Mouse (Mus musculus): ENCODE data around the gene 1700067K01Rik. TPM values are rescaled to one million over a fixed set of nuclear protein-coding genes. Genes with fewer than 3 reads are reported as not detected.
A peak's percentile ranks its signal among the peaks of the same experiment; 100 is the strongest.

The 1700067K01Rik gene
- polyA plus RNA-seq, 1 experiment from 2014 or later: 0.89 TPM

DNA sequence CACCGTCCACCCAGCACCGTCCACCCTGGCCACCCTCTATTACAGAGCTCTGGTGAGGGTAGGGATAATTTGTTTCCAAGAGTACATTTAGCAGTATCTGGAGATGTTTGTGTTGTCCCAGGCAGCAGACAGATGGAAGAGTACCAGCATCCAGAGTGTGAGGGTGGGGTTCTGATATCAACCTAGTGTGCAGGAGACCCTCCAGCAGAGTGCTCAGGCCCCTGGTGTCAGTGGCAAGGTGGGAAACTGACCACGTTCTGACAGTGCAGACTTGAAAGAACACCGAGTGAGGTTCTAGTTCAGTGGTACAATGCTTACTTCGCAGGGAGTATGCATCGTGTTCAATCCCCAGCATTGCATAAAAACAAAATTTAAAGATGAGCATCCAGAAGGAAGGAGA is 29.6 kb upstream of the 1700067K01Rik start:
- no peaks in the 10 kb centered on the region for H3K27me3 ChIP-seq (ENCODE audit: control insufficient read depth, insufficient read depth, low read length)
- peak overlapping the region; percentile 94 for H3K4me2 ChIP-seq (ENCODE audit: low read depth, low read length)
- peaks cover 25% of the 10 kb centered on the region for H3K4me1 ChIP-seq (ENCODE audit: control insufficient read depth, insufficient read depth, low read length)
- no peak overlapping the region; the same call in 1 of the 2 replicates for H3K27ac ChIP-seq (ENCODE audit: low read length)
- peak overlapping the region; percentile 94 for H3K4me3 ChIP-seq (ENCODE audit: low read length)
- H3K36me3 ChIP-seq (ENCODE audit: control insufficient read depth, insufficient read depth): peaks cover 23% of the 10 kb centered on the region
- H3K9ac ChIP-seq (ENCODE audit: low read length): no peak overlapping the region; the same call in 1 of the 2 replicates
- no peaks in the 10 kb centered on the region for H3K9me3 ChIP-seq (replicated peaks; ENCODE audit: control insufficient read depth, low read length)
- WGBS: 73% methylated on average over 6 of the region's 6 CpGs
- no peak for ATAC-seq (replicated peaks; ENCODE audit: extremely low read depth, insufficient read depth, low FRiP score)

DNA sequence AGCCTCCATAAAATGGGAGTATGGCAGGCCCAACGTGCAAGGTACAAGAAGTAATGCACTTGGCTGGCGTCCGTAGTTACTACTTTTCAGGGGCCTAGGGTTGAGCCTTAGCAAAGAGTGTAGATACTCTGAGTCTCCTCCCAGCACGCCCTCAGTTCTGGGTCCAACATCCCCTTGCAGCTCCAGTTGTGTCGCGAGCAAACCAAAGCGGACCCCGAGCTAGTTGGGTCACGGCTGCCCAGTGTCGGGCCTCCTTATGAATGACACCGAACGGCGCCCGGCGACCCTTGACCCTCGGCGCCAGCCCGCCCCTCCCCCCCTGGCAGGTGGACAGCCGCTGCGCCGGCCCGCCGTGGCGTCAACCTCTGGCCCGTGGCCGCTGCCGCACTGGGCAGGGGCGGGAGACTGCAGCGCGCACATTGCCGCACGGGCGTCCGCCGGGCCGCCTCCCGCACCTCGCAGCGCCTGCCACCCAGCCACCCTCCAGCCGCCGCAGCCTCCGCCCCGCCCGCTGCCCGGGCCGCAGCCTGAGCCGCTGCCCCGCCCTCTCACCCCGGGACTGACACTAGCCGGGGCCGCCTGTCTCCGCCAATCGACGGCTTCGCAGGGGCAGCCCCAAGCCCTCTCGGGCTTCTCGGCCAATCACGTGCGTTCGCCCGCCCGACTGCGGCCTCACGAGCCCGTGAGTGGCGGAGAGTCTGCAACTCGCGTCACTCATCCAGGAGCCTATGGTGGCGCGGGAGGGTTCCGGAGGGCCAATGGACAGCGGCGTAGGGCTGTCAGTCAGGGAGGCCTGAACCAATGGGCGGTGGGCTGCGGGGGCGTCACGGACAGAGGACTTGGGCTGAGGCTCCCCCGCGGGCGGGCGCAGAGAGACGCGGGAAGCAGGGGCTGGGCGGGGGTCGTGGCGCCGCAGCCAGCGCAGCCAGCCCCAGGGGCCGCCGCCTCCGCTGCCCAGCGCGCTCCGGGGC is 28.9 kb upstream of the 1700067K01Rik start, which contains the start of gene Prkaca:
Prkaca (plus strand) TSS at position 844 of the 971 bp plus-strand sequence.
- H3K27me3 ChIP-seq (ENCODE audit: control insufficient read depth, insufficient read depth, low read length): no peaks in the 10 kb centered on the region
- under 1% methylated on average over 81 of the region's 94 CpGs for WGBS

DNA sequence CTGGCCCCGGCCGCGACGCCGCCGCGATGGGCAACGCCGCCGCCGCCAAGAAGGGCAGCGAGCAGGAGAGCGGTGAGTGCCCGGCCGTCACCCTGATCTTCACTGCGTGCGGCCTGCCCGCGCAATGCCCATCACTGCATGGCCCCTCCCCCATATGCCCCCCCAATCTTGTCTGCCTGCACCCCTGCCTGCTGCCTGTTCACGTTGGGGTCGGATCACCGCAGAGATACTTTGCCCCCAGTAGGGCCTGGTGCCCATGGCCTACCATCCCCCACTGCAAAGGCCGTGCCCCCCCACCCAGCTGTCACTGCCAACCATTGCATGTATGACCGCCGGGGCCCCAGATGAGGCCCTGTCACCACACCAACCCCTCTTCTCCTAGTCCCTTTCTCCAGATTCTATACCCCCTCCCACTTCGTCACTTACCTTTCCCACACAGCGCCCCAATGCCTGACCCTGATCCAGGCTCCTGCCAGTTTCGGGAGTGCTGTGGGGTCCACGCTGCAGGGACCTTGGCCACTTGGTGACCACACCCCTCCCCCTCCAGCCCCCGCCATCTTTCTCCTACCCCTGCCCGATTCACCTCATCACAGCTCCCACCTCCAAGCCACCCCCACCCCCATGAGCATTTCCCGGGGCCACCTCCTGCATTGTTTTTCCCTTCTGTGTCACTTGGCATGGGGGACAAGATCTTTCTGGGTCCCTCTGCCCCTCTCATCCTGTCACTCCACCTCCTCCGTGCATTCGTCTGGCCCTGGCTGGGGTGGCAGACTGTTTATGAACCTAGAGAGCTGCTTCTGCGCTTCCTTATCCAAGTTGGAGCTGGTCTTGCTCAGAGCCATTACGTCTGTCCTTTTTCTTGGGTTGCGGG is 27.9 kb upstream of the 1700067K01Rik start:
- Histone ChIP-seq H3K36me3 (ENCODE audit: control insufficient read depth, insufficient read depth) (peaks cover 8% of the 10 kb centered on the region), H3K9me3 (replicated peaks; ENCODE audit: control insufficient read depth, low read length) (no peaks in the 10 kb centered on the region), H3K27ac (ENCODE audit: low read length) (peak overlapping the region; percentile 85), H3K27me3 (ENCODE audit: control insufficient read depth, insufficient read depth, low read length) (no peaks in the 10 kb centered on the region), H3K9ac (ENCODE audit: low read length) (peak overlapping the region; percentile 97), H3K4me3 (ENCODE audit: low read length) (peak overlapping the region; percentile 94), H3K4me2 (ENCODE audit: low read depth, low read length) (peak overlapping the region; percentile 75), H3K4me1 (ENCODE audit: control insufficient read depth, insufficient read depth, low read length) (peaks cover 42% of the 10 kb centered on the region)
- WGBS: 2% methylated on average over 37 of the region's 37 CpGs
- ATAC-seq (replicated peaks; ENCODE audit: extremely low read depth, insufficient read depth, low FRiP score): peak; percentile 2

More for the DNA sequence above, 28.9 kb upstream of the 1700067K01Rik start, which contains the start of gene Prkaca:
- Histone ChIP-seq H3K9ac (ENCODE audit: low read length) (peak within 1 kb of the TSS; percentile 97), H3K27ac (ENCODE audit: low read length) (peak within 1 kb of the TSS; percentile 85), H3K4me1 (ENCODE audit: control insufficient read depth, insufficient read depth, low read length) (peaks cover 33% of the 10 kb centered on the region), H3K9me3 (replicated peaks; ENCODE audit: control insufficient read depth, low read length) (no peaks in the 10 kb centered on the region), H3K36me3 (ENCODE audit: control insufficient read depth, insufficient read depth) (peaks cover 18% of the 10 kb centered on the region), H3K4me3 (ENCODE audit: low read length) (peak within 1 kb of the TSS; percentile 94), H3K4me2 (ENCODE audit: low read depth, low read length) (peak within 1 kb of the TSS; percentile 94)
- peak; percentile 99 for ATAC-seq (replicated peaks; ENCODE audit: extremely low read depth, insufficient read depth, low FRiP score)

- H3K9ac ChIP-seq (ENCODE audit: low read length): peak overlapping the region; percentile 97
- peaks cover 4% of the 10 kb centered on the region; the same call in 1 of the 2 replicates for H3K36me3 ChIP-seq (ENCODE audit: control insufficient read depth, insufficient read depth)
- H3K4me1 ChIP-seq (ENCODE audit: control insufficient read depth, insufficient read depth, low read length): peaks cover 53% of the 10 kb centered on the region
- 41% methylated on average over 4 of the region's 4 CpGs for WGBS
- no peaks in the 10 kb centered on the region for H3K27me3 ChIP-seq (ENCODE audit: control insufficient read depth, insufficient read depth, low read length)
- no peak for ATAC-seq (replicated peaks; ENCODE audit: extremely low read depth, insufficient read depth, low FRiP score)
- H3K4me3 ChIP-seq (ENCODE audit: low read length): peak overlapping the region; percentile 94
- H3K9me3 ChIP-seq (replicated peaks; ENCODE audit: control insufficient read depth, low read length): no peaks in the 10 kb centered on the region
- H3K4me2 ChIP-seq (ENCODE audit: low read depth, low read length): peak overlapping the region; percentile 75
- H3K27ac ChIP-seq (ENCODE audit: low read length): peak overlapping the region; percentile 85
These were observed 26.8 kb upstream of the 1700067K01Rik start for GRCm38 (mm10) chr8:83974521-83974920.

GRCm38 (mm10) chr8:83976101-83976630 is 25.1 kb upstream of the 1700067K01Rik start:
- H3K9ac ChIP-seq (ENCODE audit: low read length): no peak overlapping the region
- H3K4me3 ChIP-seq (ENCODE audit: low read length): no peak overlapping the region
- no peak overlapping the region for H3K27ac ChIP-seq (ENCODE audit: low read length)
- H3K9me3 ChIP-seq (replicated peaks; ENCODE audit: control insufficient read depth, low read length): no peaks in the 10 kb centered on the region
- H3K27me3 ChIP-seq (ENCODE audit: control insufficient read depth, insufficient read depth, low read length): no peaks in the 10 kb centered on the region
- 68% methylated on average over 4 of the region's 4 CpGs for WGBS
- no peak for ATAC-seq (replicated peaks; ENCODE audit: extremely low read depth, insufficient read depth, low FRiP score)
- peaks cover under 1% of the 10 kb centered on the region; the same call in 1 of the 2 replicates for H3K36me3 ChIP-seq (ENCODE audit: control insufficient read depth, insufficient read depth)
- H3K4me2 ChIP-seq (ENCODE audit: low read depth, low read length): no peak overlapping the region
- peaks cover 63% of the 10 kb centered on the region for H3K4me1 ChIP-seq (ENCODE audit: control insufficient read depth, insufficient read depth, low read length)

GRCm38 (mm10) chr8:83976779-83977350 is 24.4 kb upstream of the 1700067K01Rik start:
- Histone ChIP-seq H3K27ac (ENCODE audit: low read length) (peak overlapping the region; percentile 99), H3K36me3 (ENCODE audit: control insufficient read depth, insufficient read depth) (peaks cover 7% of the 10 kb centered on the region), H3K4me1 (ENCODE audit: control insufficient read depth, insufficient read depth, low read length) (peaks cover 59% of the 10 kb centered on the region), H3K9ac (ENCODE audit: low read length) (no peak overlapping the region), H3K4me2 (ENCODE audit: low read depth, low read length) (no peak overlapping the region), H3K4me3 (ENCODE audit: low read length) (no peak overlapping the region), H3K27me3 (ENCODE audit: control insufficient read depth, insufficient read depth, low read length) (no peaks in the 10 kb centered on the region), H3K9me3 (replicated peaks; ENCODE audit: control insufficient read depth, low read length) (no peaks in the 10 kb centered on the region)
- ATAC-seq (replicated peaks; ENCODE audit: extremely low read depth, insufficient read depth, low FRiP score): no peak
- WGBS: 82% methylated on average over 5 of the region's 5 CpGs

DNA sequence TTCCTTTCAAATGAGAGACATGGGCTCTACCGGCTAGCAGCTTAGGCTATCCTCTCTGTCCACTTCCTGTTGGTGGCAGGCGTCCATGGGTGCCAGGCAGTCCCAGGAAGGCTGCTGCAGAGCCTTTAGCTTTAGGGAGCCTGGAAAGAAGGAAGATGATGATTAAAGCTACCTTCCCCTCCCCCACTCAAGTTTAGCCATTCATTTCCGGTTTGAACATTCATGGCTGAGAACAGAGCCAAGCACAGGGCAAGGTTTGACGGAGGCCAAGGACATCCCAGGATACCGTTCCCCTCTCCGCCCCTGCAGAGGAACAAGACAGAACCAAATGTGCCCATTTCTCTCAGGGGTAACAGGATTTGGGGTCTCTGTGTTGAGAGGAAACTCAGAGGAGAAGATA is 23.7 kb upstream of the 1700067K01Rik start:
- H3K27me3 ChIP-seq (ENCODE audit: control insufficient read depth, insufficient read depth, low read length): no peaks in the 10 kb centered on the region
- peaks cover 56% of the 10 kb centered on the region for H3K4me1 ChIP-seq (ENCODE audit: control insufficient read depth, insufficient read depth, low read length)
- H3K4me3 ChIP-seq (ENCODE audit: low read length): peak overlapping the region; percentile 0
- H3K9me3 ChIP-seq (replicated peaks; ENCODE audit: control insufficient read depth, low read length): no peaks in the 10 kb centered on the region
- no peak for ATAC-seq (replicated peaks; ENCODE audit: extremely low read depth, insufficient read depth, low FRiP score)
- H3K36me3 ChIP-seq (ENCODE audit: control insufficient read depth, insufficient read depth): peaks cover 13% of the 10 kb centered on the region
- H3K9ac ChIP-seq (ENCODE audit: low read length): peak overlapping the region; percentile 63
- H3K4me2 ChIP-seq (ENCODE audit: low read depth, low read length): peak overlapping the region; percentile 50
- H3K27ac ChIP-seq (ENCODE audit: low read length): peak overlapping the region; percentile 99
- WGBS: 34% methylated on average over 6 of the region's 6 CpGs

DNA sequence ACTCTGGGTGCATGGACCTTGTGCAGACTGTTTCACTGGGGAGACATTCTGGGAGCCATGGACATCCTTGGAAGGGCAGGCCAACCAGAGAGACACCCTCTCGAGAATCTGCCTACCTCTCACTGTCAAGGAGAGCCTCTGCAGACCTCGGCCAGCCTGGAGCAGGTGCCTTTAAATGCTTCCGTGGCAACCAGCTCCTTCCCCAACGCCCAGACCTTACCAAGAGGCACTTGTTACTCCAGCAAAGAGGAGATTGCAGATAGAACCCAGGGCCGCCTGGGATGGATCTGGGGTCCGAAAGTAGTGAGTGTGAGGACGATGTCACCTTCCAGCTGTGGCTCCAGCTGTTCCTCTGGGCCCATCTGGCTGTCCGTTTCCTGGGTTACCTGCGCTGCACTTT is 23.1 kb upstream of the 1700067K01Rik start:
- ATAC-seq (replicated peaks; ENCODE audit: extremely low read depth, insufficient read depth, low FRiP score): no peak
- WGBS: 60% methylated on average over 9 of the region's 9 CpGs
- H3K27ac ChIP-seq (ENCODE audit: low read length): peak overlapping the region; percentile 99
- H3K36me3 ChIP-seq (ENCODE audit: control insufficient read depth, insufficient read depth): peaks cover 13% of the 10 kb centered on the region
- peaks cover 56% of the 10 kb centered on the region for H3K4me1 ChIP-seq (ENCODE audit: control insufficient read depth, insufficient read depth, low read length)
- H3K4me2 ChIP-seq (ENCODE audit: low read depth, low read length): peak overlapping the region; percentile 50
- H3K4me3 ChIP-seq (ENCODE audit: low read length): peak overlapping the region; percentile 0
- H3K9ac ChIP-seq (ENCODE audit: low read length): peak overlapping the region; percentile 63
- no peaks in the 10 kb centered on the region for H3K27me3 ChIP-seq (ENCODE audit: control insufficient read depth, insufficient read depth, low read length)
- H3K9me3 ChIP-seq (replicated peaks; ENCODE audit: control insufficient read depth, low read length): no peaks in the 10 kb centered on the region

Data from heart, embryonic 16.5 days (tissue).